ENCODE assay signal across 11 mouse cellular contexts in the genomic region with DNA sequence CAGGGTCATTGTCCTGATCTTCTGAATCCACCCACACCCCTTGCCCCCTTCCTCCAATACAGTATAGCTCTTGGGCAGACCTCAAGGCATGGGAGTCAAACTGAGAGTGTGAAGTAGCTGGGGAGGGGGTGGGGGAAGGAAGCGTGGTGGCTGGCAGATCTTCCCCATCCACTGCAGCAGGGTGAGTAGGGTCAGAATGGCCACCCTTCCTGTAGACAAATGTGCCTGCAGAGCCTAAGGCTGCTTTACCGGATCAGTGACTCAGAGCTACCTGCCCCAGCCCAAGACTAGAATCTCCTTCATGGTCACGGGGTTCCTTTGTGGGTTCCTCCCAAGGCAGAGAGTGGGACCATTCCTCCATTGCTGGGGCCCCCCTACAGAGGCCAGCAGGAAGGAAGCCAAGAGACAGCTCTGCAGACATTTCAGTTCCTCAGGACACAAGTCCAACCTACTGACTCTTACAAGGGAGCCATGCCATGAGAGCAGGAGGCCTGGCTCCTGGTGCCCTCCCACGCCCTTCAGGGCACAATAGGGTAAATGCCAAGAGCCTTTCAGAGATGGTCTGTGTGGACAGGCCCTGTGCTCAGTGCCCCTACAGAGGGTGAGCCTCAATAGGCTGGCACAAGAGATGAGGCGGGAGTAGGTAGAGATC.
DNase-seq lines count a peak whose midpoint lies in the region; ATAC-seq lines count a peak whose summit lies in the region.
"Had no signal": no experiment of that assay in that cellular context is flagged by ENCODE, and none has a peak within 500 bp of the region (broad histone marks: within the 10 kb centered on the region; RNA-seq: fewer than 3 reads in every experiment).

No protein-coding gene starts in this region.

- no peak for ATAC-seq in embryonic facial prominence, embryonic 15.5 days (ENCODE audit: insufficient number of reproducible peaks, low FRiP score, low TSS enrichment, low read depth)
- ATAC-seq in hindbrain, embryonic 12.5 days (ENCODE audit: low FRiP score): no peak
- no peak for ATAC-seq in hindbrain, embryonic 11.5 days (ENCODE audit: low FRiP score)
- ATAC-seq in hindbrain, embryonic 16.5 days: no peak
- ATAC-seq in intestine, embryonic 15.5 days: no peak

- no peak for DNase-seq in embryonic facial prominence, embryonic 10.5 days (ENCODE audit: low spot score)
- DNase-seq in hindbrain, embryonic 11.5 days (ENCODE audit: low spot score): no peak
- DNase-seq in CD4-positive helper T cell, adult 2 months (ENCODE audit: low read depth, low spot score): peak; percentile 21
- no peak for DNase-seq in thymus, postnatal 36 days
- DNase-seq: layer of hippocampus, adult 9-11 months; lung, postnatal 14 days; retina, postnatal 1 day had no signal

- no peaks in the 10 kb centered on the region for H3K9me3 ChIP-seq in embryonic facial prominence, embryonic 15.5 days (replicated peaks)
- H3K9me3 ChIP-seq in embryonic facial prominence, embryonic 10.5 days: no peaks in the 10 kb centered on the region
- no peaks in the 10 kb centered on the region for H3K9me3 ChIP-seq in hindbrain, embryonic 12.5 days (replicated peaks)
- no peaks in the 10 kb centered on the region for H3K9me3 ChIP-seq in hindbrain, embryonic 11.5 days (ENCODE audit: control insufficient read depth, low read length)
- H3K9me3 ChIP-seq in hindbrain, embryonic 16.5 days (ENCODE audit: control insufficient read depth, low read length): no peaks in the 10 kb centered on the region
- H3K9me3 ChIP-seq in intestine, embryonic 15.5 days: no peaks in the 10 kb centered on the region

- 0 out of 2 replicates have a peak, but pooled peaks cover 10% of the 10 kb centered on the region for H3K36me3 ChIP-seq in embryonic facial prominence, embryonic 15.5 days
- H3K36me3 ChIP-seq in embryonic facial prominence, embryonic 10.5 days (replicated peaks): peaks cover 90% of the 10 kb centered on the region
- H3K36me3 ChIP-seq in hindbrain, embryonic 12.5 days: peaks cover 38% of the 10 kb centered on the region
- H3K36me3 ChIP-seq in hindbrain, embryonic 11.5 days (ENCODE audit: control insufficient read depth, insufficient read depth, low read length): peaks cover 2% of the 10 kb centered on the region; the same call in 1 of the 2 replicates
- H3K36me3 ChIP-seq in hindbrain, embryonic 16.5 days (ENCODE audit: control insufficient read depth, insufficient read depth, low read length): no peaks in the 10 kb centered on the region
- H3K36me3 ChIP-seq in intestine, embryonic 15.5 days: no peaks in the 10 kb centered on the region

- H3K4me2 ChIP-seq in embryonic facial prominence, embryonic 15.5 days (replicated peaks): no peak overlapping the region
- no peak overlapping the region for H3K4me2 ChIP-seq in hindbrain, embryonic 12.5 days (replicated peaks)
- no peak overlapping the region for H3K4me2 ChIP-seq in hindbrain, embryonic 11.5 days (replicated peaks; ENCODE audit: low read depth, low read length)
- H3K4me2 ChIP-seq in hindbrain, embryonic 16.5 days (ENCODE audit: low read length): no peak overlapping the region
- no peak overlapping the region for H3K4me2 ChIP-seq in intestine, embryonic 15.5 days (replicated peaks)

- 0 out of 2 replicates have a peak overlapping the region, but pooled peaks have one; percentile 65 for H3K27ac ChIP-seq in embryonic facial prominence, embryonic 15.5 days (replicated peaks)
- H3K27ac ChIP-seq in embryonic facial prominence, embryonic 10.5 days (replicated peaks): no peak overlapping the region
- peak overlapping the region; percentile 31; the same call in 1 of the 2 replicates for H3K27ac ChIP-seq in hindbrain, embryonic 12.5 days
- H3K27ac ChIP-seq in hindbrain, embryonic 11.5 days (ENCODE audit: low read depth, low read length): no peak overlapping the region
- H3K27ac ChIP-seq in hindbrain, embryonic 16.5 days (ENCODE audit: low read depth, low read length): peak overlapping the region; percentile 24; the same call in 1 of the 2 replicates
- no peak overlapping the region for H3K27ac ChIP-seq in intestine, embryonic 15.5 days

- H3K4me3 ChIP-seq in embryonic facial prominence, embryonic 15.5 days (replicated peaks): no peak overlapping the region
- no peak overlapping the region for H3K4me3 ChIP-seq in embryonic facial prominence, embryonic 10.5 days
- no peak overlapping the region for H3K4me3 ChIP-seq in hindbrain, embryonic 12.5 days
- no peak overlapping the region for H3K4me3 ChIP-seq in hindbrain, embryonic 11.5 days (ENCODE audit: low read depth, low read length)
- H3K4me3 ChIP-seq in hindbrain, embryonic 16.5 days (ENCODE audit: low read length): no peak overlapping the region
- no peak overlapping the region for H3K4me3 ChIP-seq in intestine, embryonic 15.5 days (replicated peaks)

- H3K27me3 ChIP-seq in embryonic facial prominence, embryonic 15.5 days: no peaks in the 10 kb centered on the region
- no peaks in the 10 kb centered on the region for H3K27me3 ChIP-seq in embryonic facial prominence, embryonic 10.5 days (replicated peaks; ENCODE audit: low read depth, poor library complexity, severe bottlenecking)
- H3K27me3 ChIP-seq in hindbrain, embryonic 12.5 days: no peaks in the 10 kb centered on the region
- no peaks in the 10 kb centered on the region for H3K27me3 ChIP-seq in hindbrain, embryonic 11.5 days (ENCODE audit: control insufficient read depth, insufficient read depth, low read length)
- no peaks in the 10 kb centered on the region for H3K27me3 ChIP-seq in hindbrain, embryonic 16.5 days (replicated peaks; ENCODE audit: control insufficient read depth, insufficient read depth, low read length)
- no peaks in the 10 kb centered on the region for H3K27me3 ChIP-seq in intestine, embryonic 15.5 days (replicated peaks)

- peaks cover 59% of the 10 kb centered on the region for H3K4me1 ChIP-seq in embryonic facial prominence, embryonic 15.5 days
- H3K4me1 ChIP-seq in embryonic facial prominence, embryonic 10.5 days: peaks cover 36% of the 10 kb centered on the region
- peaks cover 57% of the 10 kb centered on the region for H3K4me1 ChIP-seq in hindbrain, embryonic 12.5 days
- peaks cover 2% of the 10 kb centered on the region; the same call in 1 of the 2 replicates for H3K4me1 ChIP-seq in hindbrain, embryonic 11.5 days (replicated peaks; ENCODE audit: control insufficient read depth, insufficient read depth, low read length)
- H3K4me1 ChIP-seq in hindbrain, embryonic 16.5 days (ENCODE audit: control insufficient read depth, insufficient read depth, low read depth, low read length): peaks cover 32% of the 10 kb centered on the region
- peaks cover 31% of the 10 kb centered on the region for H3K4me1 ChIP-seq in intestine, embryonic 15.5 days (replicated peaks)

- no peak overlapping the region for H3K9ac ChIP-seq in embryonic facial prominence, embryonic 15.5 days
- H3K9ac ChIP-seq in hindbrain, embryonic 12.5 days: no peak overlapping the region
- H3K9ac ChIP-seq in hindbrain, embryonic 11.5 days (ENCODE audit: low read depth, low read length): no peak overlapping the region
- no peak overlapping the region for H3K9ac ChIP-seq in hindbrain, embryonic 16.5 days (ENCODE audit: low read depth, low read length)
- H3K9ac ChIP-seq in intestine, embryonic 15.5 days: no peak overlapping the region

- WGBS in embryonic facial prominence, embryonic 15.5 days: 76% methylated on average over 5 of the region's 5 CpGs
- WGBS in embryonic facial prominence, embryonic 10.5 days: 84% methylated on average over 5 of the region's 5 CpGs
- 88% methylated on average over 5 of the region's 5 CpGs for WGBS in hindbrain, embryonic 12.5 days
- WGBS in hindbrain, embryonic 11.5 days: 89% methylated on average over 5 of the region's 5 CpGs
- WGBS in hindbrain, embryonic 16.5 days: 94% methylated on average over 5 of the region's 5 CpGs
- WGBS in intestine, embryonic 15.5 days: 82% methylated on average over 5 of the region's 5 CpGs

Comparison
In these comparisons a context has a peak if more than half of its experiments do, and no peak if none do; other contexts are left out.
1. H3K27ac ChIP-seq: peak in embryonic facial prominence, embryonic 15.5 days (single experiment), hindbrain, embryonic 12.5 days (single experiment) and hindbrain, embryonic 16.5 days (single experiment); none in embryonic facial prominence, embryonic 10.5 days (single experiment), hindbrain, embryonic 11.5 days (single experiment) and intestine, embryonic 15.5 days (single experiment).